In the genomic region with DNA sequence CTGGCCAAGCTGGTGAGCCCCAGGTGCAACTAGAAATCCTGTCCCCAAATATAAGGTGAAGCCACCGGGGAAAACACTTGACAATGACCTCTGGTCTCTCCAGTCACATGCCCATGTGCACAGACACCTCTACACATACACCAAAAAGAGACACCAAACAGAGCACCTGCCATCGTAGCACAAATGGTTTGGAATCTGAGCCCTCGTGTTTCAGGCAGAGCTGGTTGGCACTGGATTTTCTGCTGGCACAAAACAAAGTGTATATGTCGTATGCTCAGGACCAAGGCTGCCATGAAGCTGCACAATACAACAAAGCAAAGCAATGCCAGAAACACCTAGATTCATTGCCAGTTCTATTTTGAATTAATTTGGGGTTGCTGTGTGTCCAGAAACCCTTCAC, we compare ENCODE assay signal across 23 mouse cellular contexts. TPM values are rescaled to one million over a fixed set of nuclear protein-coding genes. Genes with fewer than 3 reads are reported as not detected.
DNase-seq lines count a peak whose midpoint lies in the region; ATAC-seq and TF ChIP-seq lines count a peak whose summit lies in the region.
"Had no signal": no experiment of that assay in that cellular context is flagged by ENCODE, and none has a peak within 500 bp of the region (broad histone marks: within the 10 kb centered on the region; RNA-seq: fewer than 3 reads in every experiment).

No protein-coding gene starts in this region.

- H3K27me3 ChIP-seq in intestine, postnatal 0 days (replicated peaks; ENCODE audit: control insufficient read depth, insufficient read depth, low read length): no peaks in the 10 kb centered on the region
- no peaks in the 10 kb centered on the region for H3K27me3 ChIP-seq in intestine, embryonic 16.5 days (replicated peaks; ENCODE audit: control insufficient read depth, insufficient read depth, low read length)
- H3K27me3 ChIP-seq in thymus, adult 2 months (ENCODE audit: control insufficient read depth, insufficient read depth, low read length): no peaks in the 10 kb centered on the region
- H3K27me3 ChIP-seq: heart, embryonic 12.5 days; hindbrain, embryonic 13.5 days; intestine, embryonic 15.5 days; liver, embryonic 12.5 days had no signal

- peak overlapping the region; percentile 21; the same call in 1 of the 2 replicates for H3K27ac ChIP-seq in intestine, postnatal 0 days (ENCODE audit: low read depth, low read length)
- no peak overlapping the region for H3K27ac ChIP-seq in intestine, embryonic 16.5 days (ENCODE audit: low read length)
- no peak overlapping the region for H3K27ac ChIP-seq in thymus, adult 2 months (ENCODE audit: control insufficient read depth, insufficient read depth, low read length)
- H3K27ac ChIP-seq: embryonic facial prominence, embryonic 10.5 days; hindbrain, embryonic 13.5 days; intestine, embryonic 15.5 days; limb, embryonic 12.5 days; liver, embryonic 12.5 days had no signal

- no peak overlapping the region for H3K4me3 ChIP-seq in intestine, postnatal 0 days (ENCODE audit: low read depth, low read length)
- no peak overlapping the region for H3K4me3 ChIP-seq in intestine, embryonic 16.5 days (ENCODE audit: low read length)
- no peak overlapping the region for H3K4me3 ChIP-seq in thymus, adult 2 months (ENCODE audit: control insufficient read depth, insufficient read depth, low read length)
- H3K4me3 ChIP-seq: embryonic facial prominence, embryonic 10.5 days; heart, embryonic 12.5 days; hindbrain, embryonic 13.5 days; intestine, embryonic 15.5 days; limb, embryonic 12.5 days; liver, embryonic 12.5 days had no signal

- H3K36me3 ChIP-seq in intestine, postnatal 0 days (ENCODE audit: control insufficient read depth, insufficient read depth): no peaks in the 10 kb centered on the region
- no peaks in the 10 kb centered on the region for H3K36me3 ChIP-seq in intestine, embryonic 16.5 days (ENCODE audit: control insufficient read depth, insufficient read depth, low read length)
- H3K36me3 ChIP-seq in thymus, adult 2 months (ENCODE audit: control insufficient read depth, insufficient read depth, low read length): no peaks in the 10 kb centered on the region
- H3K36me3 ChIP-seq: embryonic facial prominence, embryonic 10.5 days; heart, embryonic 12.5 days; hindbrain, embryonic 13.5 days; intestine, embryonic 15.5 days; limb, embryonic 12.5 days; liver, embryonic 12.5 days had no signal

- intact Hi-C loops in heart, postnatal 25 days (cut with DNase I): no loop called here

- H3K9ac ChIP-seq in intestine, postnatal 0 days (ENCODE audit: low read depth, low read length): no peak overlapping the region
- H3K9ac ChIP-seq in intestine, embryonic 16.5 days (ENCODE audit: low read depth, low read length): no peak overlapping the region
- H3K9ac ChIP-seq: heart, embryonic 12.5 days; hindbrain, embryonic 13.5 days; intestine, embryonic 15.5 days; limb, embryonic 12.5 days; liver, embryonic 12.5 days had no signal

- no peak for TF ChIP-seq CTCF in intestine, postnatal 0 days (IDR thresholded peaks at IDR 0.05; ENCODE audit: low read depth)
- TF ChIP-seq CTCF in thymus, adult 2 months (IDR thresholded peaks at IDR 0.05; ENCODE audit: borderline replicate concordance, control insufficient read depth, extremely low read depth, insufficient read depth, low read length, poor library complexity): no peak

- 70% methylated on average over 4 of the region's 4 CpGs for whole genome bisulfite sequencing in intestine, postnatal 0 days
- 76% methylated on average over 4 of the region's 4 CpGs for WGBS in intestine, embryonic 16.5 days
- WGBS in thymus, adult 2 months: 93% methylated on average over 4 of the region's 4 CpGs

- ATAC-seq in intestine, postnatal 0 days: no peak
- ATAC-seq in intestine, embryonic 16.5 days: no peak
- ATAC-seq: liver, embryonic 12.5 days; midbrain, embryonic 16.5 days had no signal

- H3K4me2 ChIP-seq in intestine, postnatal 0 days (replicated peaks; ENCODE audit: low read depth): no peak overlapping the region
- H3K4me2 ChIP-seq in intestine, embryonic 16.5 days (ENCODE audit: low read depth, low read length): no peak overlapping the region
- H3K4me2 ChIP-seq: heart, embryonic 12.5 days; hindbrain, embryonic 13.5 days; intestine, embryonic 15.5 days; limb, embryonic 12.5 days; liver, embryonic 12.5 days had no signal

- no peak for TF ChIP-seq POLR2A in thymus, adult 2 months (IDR thresholded peaks at IDR 0.05; ENCODE audit: control insufficient read depth, extremely low read depth, insufficient read depth, low read length, poor library complexity)

- H3K4me1 ChIP-seq in intestine, postnatal 0 days (replicated peaks; ENCODE audit: control insufficient read depth, insufficient read depth, low read length): no peaks in the 10 kb centered on the region; the same call in 1 of the 2 replicates
- peaks cover 5% of the 10 kb centered on the region for H3K4me1 ChIP-seq in intestine, embryonic 16.5 days (ENCODE audit: control insufficient read depth, insufficient read depth, low read length)
- no peaks in the 10 kb centered on the region for H3K4me1 ChIP-seq in thymus, adult 2 months (replicated peaks; ENCODE audit: control insufficient read depth, insufficient read depth, low read length)
- H3K4me1 ChIP-seq: intestine, embryonic 15.5 days; limb, embryonic 12.5 days; liver, embryonic 12.5 days had no signal

- peak; percentile 41 for DNase-seq in cerebellum, adult 11-12 months
- DNase-seq in cerebellum, adult 11 months: no peak
- DNase-seq in brain, adult 2 months (ENCODE audit: low read depth, low spot score): peak; percentile 78
- peak; percentile 30 to 46 for DNase-seq in cerebellum, postnatal 36 days
- no peak for DNase-seq in thymus, adult 2 months
- no peak for DNase-seq in heart, postnatal 25 days (ENCODE audit: low spot score)
- DNase-seq: adrenal gland, adult 2 months; heart, adult 11 months; heart, postnatal 14 days; lung, adult 2 months; right cerebral cortex, postnatal 4 days; thymus, postnatal 25 days had no signal

- H3K9me3 ChIP-seq in intestine, postnatal 0 days (ENCODE audit: control insufficient read depth): no peaks in the 10 kb centered on the region
- H3K9me3 ChIP-seq in intestine, embryonic 16.5 days (ENCODE audit: control insufficient read depth, low read length): no peaks in the 10 kb centered on the region
- H3K9me3 ChIP-seq: embryonic facial prominence, embryonic 10.5 days; heart, embryonic 12.5 days; hindbrain, embryonic 13.5 days; intestine, embryonic 15.5 days; limb, embryonic 12.5 days; liver, embryonic 12.5 days had no signal

RNA-seq across cellular contexts. Expression of a gene that starts 8.6 kb away (rescaled TPM):
- polyA plus RNA-seq in intestine, postnatal 0 days (2015; fragmentation: Nextera tagmentation; extraction: Ambion mirVana): 0.17 and 0.42 TPM in 2 replicates
- polyA plus RNA-seq in intestine, embryonic 16.5 days (2015; fragmentation: Nextera tagmentation; extraction: Ambion mirVana): 0.54 and 0.56 TPM in 2 replicates
- 0.08 and 0.32 TPM in 2 replicates for polyA plus RNA-seq in thymus, adult 2 months (2012; rRNA removed)
- total RNA-seq in heart, postnatal 25 days (2021): not detected
- total RNA-seq: gastrocnemius, adult 8-10 months; megakaryocyte-erythroid progenitor cell, adult 5-6 weeks had no signal
- polyA plus RNA-seq: heart, embryonic 12.5 days had no signal

RNA-seq across cellular contexts. Expression of a gene that starts 14.5 kb away (rescaled TPM):
- polyA plus RNA-seq in intestine, postnatal 0 days (2015; fragmentation: Nextera tagmentation; extraction: Ambion mirVana): 43.8 and 50.2 TPM in 2 replicates
- polyA plus RNA-seq in intestine, embryonic 16.5 days (2015; fragmentation: Nextera tagmentation; extraction: Ambion mirVana): 89.5 and 93.9 TPM in 2 replicates
- polyA plus RNA-seq in thymus, adult 2 months (2012; rRNA removed): 18.7 and 20.8 TPM in 2 replicates
- 10 to 100 TPM; 33.7 to 35.7 TPM for total RNA-seq in heart, postnatal 25 days (2021)

RNA-seq across cellular contexts. Expression of a gene that starts 58.2 kb away (rescaled TPM):
- polyA plus RNA-seq in intestine, postnatal 0 days (2015; fragmentation: Nextera tagmentation; extraction: Ambion mirVana): 12.1 and 12.4 TPM in 2 replicates
- 33.5 and 37.2 TPM in 2 replicates for polyA plus RNA-seq in intestine, embryonic 16.5 days (2015; fragmentation: Nextera tagmentation; extraction: Ambion mirVana)
- polyA plus RNA-seq in thymus, adult 2 months (2012; rRNA removed): 19.3 and 22.5 TPM in 2 replicates
- total RNA-seq in heart, postnatal 25 days (2021): 10 to 100 TPM; 19.5 to 20.3 TPM

RNA-seq across cellular contexts. Expression of a gene that starts 58.9 kb away (rescaled TPM):
- polyA plus RNA-seq in intestine, postnatal 0 days (2015; fragmentation: Nextera tagmentation; extraction: Ambion mirVana): 91.4 and 92.6 TPM in 2 replicates
- 134 and 158 TPM in 2 replicates for polyA plus RNA-seq in intestine, embryonic 16.5 days (2015; fragmentation: Nextera tagmentation; extraction: Ambion mirVana)
- polyA plus RNA-seq in thymus, adult 2 months (2012; rRNA removed): 23.3 and 25.1 TPM in 2 replicates
- total RNA-seq in heart, postnatal 25 days (2021): 10 to 100 TPM; 46.5 to 57.3 TPM

Comparison
In these comparisons a context has a peak if more than half of its experiments do, and no peak if none do; other contexts are left out.
1. DNase-seq: peak in cerebellum, adult 11-12 months (single experiment), brain, adult 2 months (single experiment) and cerebellum, postnatal 36 days (2 of 2); none in cerebellum, adult 11 months (single experiment), thymus, adult 2 months (single experiment) and heart, postnatal 25 days (single experiment).